Mouse (Mus musculus): ENCODE measurements around the gene Chchd2. TPM values are rescaled to one million over a fixed set of nuclear protein-coding genes. Genes with fewer than 3 reads are reported as not detected.

The Chchd2 gene
- polyA plus RNA-seq (2012; fragmentation: generic; extraction: Trizol): 100 to 1,000 TPM; 595 to 650 TPM

DNA sequence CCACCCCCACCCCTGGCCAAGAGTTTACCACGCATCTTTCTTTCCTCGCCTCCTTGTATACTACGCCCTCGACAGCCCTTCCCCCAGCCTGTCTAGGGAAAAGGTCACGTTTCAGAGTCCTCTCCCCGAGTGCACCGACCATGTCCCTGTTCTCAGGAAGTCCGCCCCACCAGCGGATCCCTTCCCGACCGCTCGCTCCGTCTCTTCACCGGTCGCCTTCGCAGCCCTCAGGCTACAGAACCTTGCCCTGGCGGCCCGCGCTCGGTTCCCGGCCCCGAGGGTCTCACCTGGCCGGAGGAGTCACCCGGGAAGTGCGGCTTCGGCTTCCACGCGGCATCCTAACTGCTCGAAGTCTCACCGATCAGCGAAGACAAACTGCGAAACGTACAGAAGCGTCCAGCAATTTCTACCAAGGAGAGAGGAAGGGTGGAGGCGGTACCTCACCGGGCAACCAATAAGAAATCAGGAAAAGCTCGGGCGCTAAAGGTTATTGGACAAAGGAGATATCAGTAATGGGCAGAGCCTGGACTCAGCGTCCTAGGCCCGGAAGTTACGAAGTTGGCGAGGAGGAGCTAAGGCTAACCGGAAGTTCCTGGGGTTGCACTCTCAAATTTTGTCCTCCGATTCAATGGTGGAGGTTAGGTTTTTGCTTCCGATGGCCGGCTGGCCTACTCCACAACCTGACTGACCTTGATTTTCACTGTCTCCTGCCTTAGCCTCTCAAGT lies at the start of gene Chchd2:
Gene Chchd2 (minus strand): TSS at position 560 of the 726 bp plus-strand sequence.

GRCm38 (mm10) chr5:129908242-129908965 lies 21.1 kb upstream of the Chchd2 start, which contains the start of gene Nupr1l:
Gene Nupr1l (plus strand): TSS chr5:129908540.

GRCm38 (mm10) chr5:129898449-129898848 lies 11.2 kb upstream of the Chchd2 start, which contains the start of gene Phkg1:
Gene Phkg1 (minus strand): TSS chr5:129898549.

DNA sequence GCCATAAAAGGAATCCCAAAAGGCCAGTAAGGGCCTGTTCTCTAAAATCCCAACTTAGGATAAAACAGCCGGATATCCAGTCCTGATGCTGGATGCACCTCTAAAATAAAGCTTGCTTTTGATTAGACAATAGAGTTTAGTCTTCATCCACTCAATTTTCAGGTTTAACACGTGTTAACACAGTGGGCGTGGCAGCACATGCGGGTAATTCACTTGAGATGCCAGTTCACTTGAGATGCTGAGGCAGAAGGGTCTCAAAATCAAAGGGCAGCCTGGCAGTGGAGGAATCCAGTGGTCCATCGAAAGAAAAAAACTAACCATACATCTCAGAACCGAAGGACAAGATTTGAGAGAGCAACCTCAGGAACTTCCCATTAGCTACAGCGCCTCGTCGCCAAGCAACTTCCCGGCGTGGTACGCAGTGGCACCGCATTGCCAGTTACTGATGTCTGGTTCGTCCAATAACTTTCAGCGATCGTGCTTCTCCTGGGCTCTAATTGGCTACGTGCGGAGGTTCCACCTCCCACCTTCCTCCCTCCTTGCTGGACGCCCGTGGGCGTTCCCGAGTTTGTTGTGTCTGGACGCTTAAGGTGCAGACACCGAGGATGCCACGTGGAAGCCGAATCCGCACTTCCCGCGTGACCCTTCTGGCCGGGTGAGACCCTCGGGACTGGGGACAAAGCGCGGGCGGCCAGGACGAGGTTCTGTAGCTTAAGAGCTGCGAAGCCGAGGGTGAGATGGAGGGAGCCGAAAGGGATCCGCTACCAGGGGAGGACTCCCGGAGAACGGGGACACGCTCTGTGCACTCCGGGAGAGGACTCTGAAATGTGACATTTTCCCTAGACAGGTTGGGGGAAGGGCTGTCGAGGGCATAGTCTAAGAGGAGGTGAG lies 8.2 kb upstream of the Chchd2 start, which contains the start of gene Zbed5:
Gene Zbed5 (plus strand): TSS at position 526 of the 891 bp plus-strand sequence.

GRCm38 (mm10) chr5:129846752-129847557 lies 40.3 kb downstream of the Chchd2 start, which contains the start of gene Sumf2:
Gene Sumf2 (plus strand): TSS chr5:129846986.

Other genes starting within 250 kb of the Chchd2 start
- under 1 TPM; 0.07 to 0.86 TPM for gene Zfp11, start 217.4 kb downstream of the Chchd2 start, polyA plus RNA-seq (2012; fragmentation: generic; extraction: Trizol)
- under 1 TPM in 1 of 2 experiments, not detected in 1; 0.07 TPM for gene Sept14, start 179.0 kb downstream of the Chchd2 start, polyA plus RNA-seq (2012; fragmentation: generic; extraction: Trizol)
- gene Mrps17, start 172.0 kb downstream of the Chchd2 start, polyA plus RNA-seq (2012; fragmentation: generic; extraction: Trizol): 100 to 1,000 TPM; 117 to 147 TPM
- 10 to 100 TPM in 1 of 2 experiments, 1 to 10 TPM in 1; 5.2 to 48.9 TPM for gene Nipsnap2, start 162.4 kb downstream of the Chchd2 start, polyA plus RNA-seq (2012; fragmentation: generic; extraction: Trizol)
- 10 to 100 TPM; 16.1 to 18.3 TPM for gene Psph, start 100.0 kb downstream of the Chchd2 start, polyA plus RNA-seq (2012; fragmentation: generic; extraction: Trizol)
- gene Sumf2, start 40.5 kb downstream of the Chchd2 start, polyA plus RNA-seq (2012; fragmentation: generic; extraction: Trizol): 10 to 100 TPM; 32.9 to 43.9 TPM
- gene Zbed5, start 8.3 kb upstream of the Chchd2 start, polyA plus RNA-seq (2012; fragmentation: generic; extraction: Trizol): 1 to 10 TPM in 1 of 2 experiments, under 1 TPM in 1; 0.33 to 1.1 TPM
- gene Phkg1, start 11.1 kb upstream of the Chchd2 start, polyA plus RNA-seq (2012; fragmentation: generic; extraction: Trizol): 1 to 10 TPM in 1 of 2 experiments, under 1 TPM in 1; 0.05 to 5.7 TPM
- gene Nupr1l, start 21.1 kb upstream of the Chchd2 start, polyA plus RNA-seq (2012; fragmentation: generic; extraction: Trizol): 1 to 10 TPM in 1 of 2 experiments, under 1 TPM in 1; 0.73 to 4.2 TPM
- 1 to 10 TPM; 3.9 to 9.1 TPM for gene Vkorc1l1, start 54.5 kb upstream of the Chchd2 start, polyA plus RNA-seq (2012; fragmentation: generic; extraction: Trizol)
- gene Gusb, start 115.6 kb upstream of the Chchd2 start, polyA plus RNA-seq (2012; fragmentation: generic; extraction: Trizol): 10 to 100 TPM; 47.4 to 52.4 TPM
- 10 to 100 TPM; 53.7 to 58.6 TPM for gene Asl, start 141.8 kb upstream of the Chchd2 start, polyA plus RNA-seq (2012; fragmentation: generic; extraction: Trizol)
- gene Crcp, start 141.8 kb upstream of the Chchd2 start, polyA plus RNA-seq (2012; fragmentation: generic; extraction: Trizol): 10 to 100 TPM; 12.1 to 27.1 TPM
- gene Tpst1, start 185.9 kb upstream of the Chchd2 start, polyA plus RNA-seq (2012; fragmentation: generic; extraction: Trizol): 10 to 100 TPM in 1 of 2 experiments, 1 to 10 TPM in 1; 7.0 to 40.9 TPM

Data from C3H10T1/2 (cell line).